Comparison of ENCODE assay signal across 9 mouse cellular contexts in the genomic region with DNA sequence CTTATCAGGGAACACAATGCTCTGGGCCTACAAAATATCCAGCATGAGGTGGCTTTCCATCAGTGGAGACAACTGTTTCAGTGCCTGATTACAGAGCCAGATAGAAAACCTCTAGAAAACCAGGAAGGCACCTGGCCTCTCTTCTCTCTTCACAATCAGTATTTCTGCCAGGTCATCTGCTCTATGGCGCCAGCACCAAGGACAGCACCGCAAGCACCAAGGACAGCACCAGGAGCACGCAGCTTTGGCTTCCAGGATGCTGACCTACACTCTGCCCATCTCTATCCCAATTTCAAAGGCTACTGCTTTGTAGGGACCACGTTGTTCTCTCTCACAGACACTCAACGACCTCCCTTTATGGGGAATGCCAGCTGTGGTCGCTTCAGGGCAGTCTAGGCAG. TPM values are rescaled to one million over a fixed set of nuclear protein-coding genes. Genes with fewer than 3 reads are reported as not detected.
DNase-seq lines count a peak whose midpoint lies in the region; ATAC-seq lines count a peak whose summit lies in the region.
"Had no signal": no experiment of that assay in that cellular context is flagged by ENCODE, and none has a peak within 500 bp of the region (broad histone marks: within the 10 kb centered on the region; RNA-seq: fewer than 3 reads in every experiment).

No protein-coding gene starts in this region.

- no peak overlapping the region for H3K27ac ChIP-seq in hindbrain, embryonic 10.5 days
- no peak overlapping the region for H3K27ac ChIP-seq in hindbrain, embryonic 13.5 days
- H3K27ac ChIP-seq in limb, embryonic 11.5 days (replicated peaks; ENCODE audit: low read depth, low read length) = no peak overlapping the region
- no peak overlapping the region for H3K27ac ChIP-seq in midbrain, embryonic 13.5 days
- H3K27ac ChIP-seq: limb, embryonic 12.5 days had no signal

- DNase-seq in hindbrain, embryonic 10.5 days (ENCODE audit: low spot score) = peak; percentile 62
- peak; percentile 38 for DNase-seq in ES-CJ7 (ENCODE audit: low read depth, low spot score)
- DNase-seq in embryo, embryonic 9.5 days (ENCODE audit: extremely low spot score) = peak; percentile 65
- DNase-seq in limb, embryonic 11.5 days (ENCODE audit: low spot score) = peak; percentile 87
- DNase-seq in thymus, postnatal 36 days = peak; percentile 36 to 45

- no peak overlapping the region for H3K9ac ChIP-seq in hindbrain, embryonic 13.5 days
- H3K9ac ChIP-seq in limb, embryonic 11.5 days (ENCODE audit: low read length) = no peak overlapping the region
- H3K9ac ChIP-seq in midbrain, embryonic 13.5 days (replicated peaks) = no peak overlapping the region
- H3K9ac ChIP-seq: limb, embryonic 12.5 days had no signal

- H3K9me3 ChIP-seq in hindbrain, embryonic 10.5 days = no peaks in the 10 kb centered on the region
- no peaks in the 10 kb centered on the region for H3K9me3 ChIP-seq in hindbrain, embryonic 13.5 days
- H3K9me3 ChIP-seq in limb, embryonic 11.5 days (ENCODE audit: control insufficient read depth, low read length) = no peaks in the 10 kb centered on the region
- H3K9me3 ChIP-seq in midbrain, embryonic 13.5 days = no peaks in the 10 kb centered on the region
- H3K9me3 ChIP-seq: limb, embryonic 12.5 days had no signal

- 0 out of 2 replicates have a peak, but pooled peaks cover 6% of the 10 kb centered on the region for H3K4me1 ChIP-seq in hindbrain, embryonic 10.5 days (replicated peaks)
- H3K4me1 ChIP-seq in hindbrain, embryonic 13.5 days (replicated peaks) = no peaks in the 10 kb centered on the region
- H3K4me1 ChIP-seq in limb, embryonic 11.5 days (ENCODE audit: control insufficient read depth, insufficient read depth, low read length) = no peaks in the 10 kb centered on the region
- H3K4me1 ChIP-seq in midbrain, embryonic 13.5 days (replicated peaks) = peaks cover 5% of the 10 kb centered on the region; the same call in 1 of the 2 replicates
- H3K4me1 ChIP-seq: limb, embryonic 12.5 days had no signal

- no peak overlapping the region for H3K4me3 ChIP-seq in hindbrain, embryonic 10.5 days
- H3K4me3 ChIP-seq in hindbrain, embryonic 13.5 days = no peak overlapping the region
- no peak overlapping the region for H3K4me3 ChIP-seq in limb, embryonic 11.5 days (ENCODE audit: low read depth, low read length)
- no peak overlapping the region for H3K4me3 ChIP-seq in midbrain, embryonic 13.5 days (replicated peaks)
- H3K4me3 ChIP-seq: limb, embryonic 12.5 days had no signal

- H3K27me3 ChIP-seq in hindbrain, embryonic 10.5 days (ENCODE audit: insufficient read depth, poor library complexity, severe bottlenecking) = no peaks in the 10 kb centered on the region
- 0 out of 2 replicates have a peak, but pooled peaks cover 4% of the 10 kb centered on the region for H3K27me3 ChIP-seq in hindbrain, embryonic 13.5 days
- no peaks in the 10 kb centered on the region for H3K27me3 ChIP-seq in limb, embryonic 11.5 days (ENCODE audit: control insufficient read depth, insufficient read depth, low read length)
- no peaks in the 10 kb centered on the region for H3K27me3 ChIP-seq in midbrain, embryonic 13.5 days
- H3K27me3 ChIP-seq: limb, embryonic 12.5 days had no signal

- H3K36me3 ChIP-seq in hindbrain, embryonic 10.5 days = no peaks in the 10 kb centered on the region
- peaks cover 7% of the 10 kb centered on the region; the same call in 1 of the 2 replicates for H3K36me3 ChIP-seq in hindbrain, embryonic 13.5 days
- H3K36me3 ChIP-seq in limb, embryonic 11.5 days (ENCODE audit: control insufficient read depth, insufficient read depth, low read length) = no peaks in the 10 kb centered on the region
- no peaks in the 10 kb centered on the region for H3K36me3 ChIP-seq in midbrain, embryonic 13.5 days
- H3K36me3 ChIP-seq: limb, embryonic 12.5 days had no signal

- 9% methylated on average over 6 of the region's 6 CpGs for WGBS in hindbrain, embryonic 10.5 days
- WGBS in hindbrain, embryonic 13.5 days = 11% methylated on average over 6 of the region's 6 CpGs
- WGBS in limb, embryonic 11.5 days = 4% methylated on average over 6 of the region's 6 CpGs
- 12% methylated on average over 6 of the region's 6 CpGs for WGBS in midbrain, embryonic 13.5 days

- ATAC-seq in hindbrain, embryonic 13.5 days (ENCODE audit: low FRiP score) = no peak
- ATAC-seq in limb, embryonic 11.5 days (ENCODE audit: insufficient number of reproducible peaks, low FRiP score, low TSS enrichment, low read depth) = no peak
- ATAC-seq in erythroid progenitor cell, adult 5-6 weeks (replicated peaks; ENCODE audit: low FRiP score, poor library complexity, severe bottlenecking) = no peak
- ATAC-seq in midbrain, embryonic 13.5 days = no peak

- no peak overlapping the region for H3K4me2 ChIP-seq in hindbrain, embryonic 13.5 days
- H3K4me2 ChIP-seq in limb, embryonic 11.5 days (ENCODE audit: low read depth, severe bottlenecking) = no peak overlapping the region
- H3K4me2 ChIP-seq in midbrain, embryonic 13.5 days (replicated peaks) = no peak overlapping the region
- H3K4me2 ChIP-seq: limb, embryonic 12.5 days had no signal

RNA-seq across cellular contexts. Expression of a gene that starts 36.1 kb away (rescaled TPM):
- polyA plus RNA-seq in hindbrain, embryonic 10.5 days (2016; fragmentation: Nextera tagmentation; extraction: Ambion mirVana) = 21.3 and 27.4 TPM in 2 replicates
- 19.8 and 25.7 TPM in 2 replicates for polyA plus RNA-seq in hindbrain, embryonic 13.5 days (2015; fragmentation: Nextera tagmentation; extraction: Ambion mirVana)
- 10.9 and 14.2 TPM in 2 replicates for polyA plus RNA-seq in limb, embryonic 11.5 days (2014; fragmentation: Nextera tagmentation; extraction: Ambion mirVana)
- 1.3 and 2.2 TPM in 2 replicates for total RNA-seq in erythroid progenitor cell, adult 5-6 weeks (2015; ENCODE audit: low replicate concordance)
- total RNA-seq in erythroid progenitor cell, adult 5-6 weeks (2017; ENCODE audit: low replicate concordance) = 1.0 and 2.0 TPM in 2 replicates
- polyA plus RNA-seq in midbrain, embryonic 13.5 days (2015; fragmentation: Nextera tagmentation; extraction: Ambion mirVana) = 19.2 and 20.6 TPM in 2 replicates

RNA-seq across cellular contexts. Expression of a gene that starts 56.6 kb away (rescaled TPM):
- 11.5 TPM in 2 replicates for polyA plus RNA-seq in hindbrain, embryonic 10.5 days (2016; fragmentation: Nextera tagmentation; extraction: Ambion mirVana)
- 19.6 and 26.0 TPM in 2 replicates for polyA plus RNA-seq in hindbrain, embryonic 13.5 days (2015; fragmentation: Nextera tagmentation; extraction: Ambion mirVana)
- polyA plus RNA-seq in limb, embryonic 11.5 days (2014; fragmentation: Nextera tagmentation; extraction: Ambion mirVana) = 6.0 and 7.0 TPM in 2 replicates
- total RNA-seq in erythroid progenitor cell, adult 5-6 weeks (2015; ENCODE audit: low replicate concordance) = 3.8 TPM in 1 of 2 replicates, not detected in the other
- total RNA-seq in erythroid progenitor cell, adult 5-6 weeks (2017; ENCODE audit: low replicate concordance) = 0.30 and 1.0 TPM in 2 replicates
- polyA plus RNA-seq in midbrain, embryonic 13.5 days (2015; fragmentation: Nextera tagmentation; extraction: Ambion mirVana) = 18.1 and 21.1 TPM in 2 replicates

RNA-seq across cellular contexts. Expression of a gene that starts 56.7 kb away (rescaled TPM):
- 131 and 166 TPM in 2 replicates for polyA plus RNA-seq in hindbrain, embryonic 10.5 days (2016; fragmentation: Nextera tagmentation; extraction: Ambion mirVana)
- 92.0 and 108 TPM in 2 replicates for polyA plus RNA-seq in hindbrain, embryonic 13.5 days (2015; fragmentation: Nextera tagmentation; extraction: Ambion mirVana)
- polyA plus RNA-seq in limb, embryonic 11.5 days (2014; fragmentation: Nextera tagmentation; extraction: Ambion mirVana) = 191 and 198 TPM in 2 replicates
- 414 and 420 TPM in 2 replicates for total RNA-seq in erythroid progenitor cell, adult 5-6 weeks (2015; ENCODE audit: low replicate concordance)
- total RNA-seq in erythroid progenitor cell, adult 5-6 weeks (2017; ENCODE audit: low replicate concordance) = 266 and 285 TPM in 2 replicates
- polyA plus RNA-seq in midbrain, embryonic 13.5 days (2015; fragmentation: Nextera tagmentation; extraction: Ambion mirVana) = 88.9 and 96.0 TPM in 2 replicates
